Mouse (Mus musculus) MEL (cell line): ENCODE data around the gene Lgi4. TPM values are rescaled to one million over a fixed set of nuclear protein-coding genes. Genes with fewer than 3 reads are reported as not detected.

Source experiments
- DNase-seq: peaks from one replicate; pipeline ENCODE4 v3.0.0; 2011; ENCODE audit warnings: low read depth, low spot score
- H3K27ac ChIP-seq: 2 replicates; pipeline ENCODE4 v1.5.1; 2012; ENCODE audit warnings: low read depth, mild to moderate bottlenecking, control low read depth, low read length, moderate library complexity; ENCODE audit not compliant: control insufficient read depth
- H3K27me3 ChIP-seq, 2 experiments: fragments of 150-350 bp in 1 of 2; sonication (generic) in 1 of 2; 2 replicates each; pipeline ENCODE4 v1.6.1; 2012; ENCODE audit warnings: low read length in 2 of 2, mild to moderate bottlenecking in 2 of 2, improper control_type of control experiment in 1 of 2, moderate library complexity in 1 of 2; ENCODE audit not compliant: insufficient read depth in 2 of 2, control insufficient read depth in 1 of 2
- H3K36me3 ChIP-seq, 2 experiments: 2 replicates each; pipeline ENCODE4 v1.6.1; 2012 to 2014; ENCODE audit warnings: low read length in 2 of 2, improper control_type of control experiment in 1 of 2, inconsistent platforms in 1 of 2, mild to moderate bottlenecking in 1 of 2; ENCODE audit not compliant: insufficient read depth in 2 of 2, control insufficient read depth in 1 of 2
- H3K4me1 ChIP-seq, 2 experiments: fragments of 150-350 bp in 1 of 2; sonication (generic) in 1 of 2; 2 replicates each; pipeline ENCODE4 v1.6.1; 2012; ENCODE audit warnings: low read length in 2 of 2, improper control_type of control experiment in 1 of 2, mild to moderate bottlenecking in 1 of 2; ENCODE audit not compliant: insufficient read depth in 2 of 2, control insufficient read depth in 1 of 2
- H3K4me3 ChIP-seq, 2 experiments: fragments of 150-350 bp in 1 of 2; sonication (generic) in 1 of 2; 2 replicates each; pipeline ENCODE4 v1.5.1; 2012; ENCODE audit warnings: low read depth in 2 of 2, low read length in 2 of 2, mild to moderate bottlenecking in 2 of 2, moderate library complexity in 2 of 2, control low read depth in 1 of 2, improper control_type of control experiment in 1 of 2; ENCODE audit not compliant: control insufficient read depth in 1 of 2, insufficient read depth in 1 of 2
- H3K79me2 ChIP-seq: 2 replicates; pipeline ENCODE4 v1.6.1; 2012; ENCODE audit warnings: mild to moderate bottlenecking, low read length, moderate library complexity; ENCODE audit not compliant: control insufficient read depth, poor library complexity, insufficient read depth
- H3K9ac ChIP-seq: 2 replicates; pipeline ENCODE4 v1.6.1; 2012; ENCODE audit warnings: low read depth, mild to moderate bottlenecking, control low read depth, low read length, moderate library complexity; ENCODE audit not compliant: control insufficient read depth, poor library complexity, severe bottlenecking
- H3K9me3 ChIP-seq: fragments of 150-350 bp; sonication (generic); replicated peaks from 2 replicates; pipeline ENCODE4 v1.6.1; 2012; ENCODE audit warnings: mild to moderate bottlenecking, low read length, improper control_type of control experiment, moderate library complexity; ENCODE audit not compliant: insufficient read depth
- BHLHE40 ChIP-seq: IDR thresholded peaks from 2 replicates; pipeline ENCODE4 v1.6.1; 2012; ENCODE audit warnings: low read depth, mild to moderate bottlenecking, inconsistent platforms, low read length, improper control_type of control experiment, borderline replicate concordance
- CHD1 ChIP-seq: IDR thresholded peaks from 2 replicates; pipeline ENCODE4 v1.6.1; 2012; ENCODE audit warnings: low read depth, mild to moderate bottlenecking, inconsistent platforms, low read length, improper control_type of control experiment
- CTCF ChIP-seq, 3 experiments: IDR thresholded peaks in 2 of 3; conservative IDR thresholded peaks in 1 of 3; 2 replicates each; pipeline ENCODE4 v1.5.1; 2011 to 2012; ENCODE audit warnings: low read length in 3 of 3, low read depth in 2 of 3, mild to moderate bottlenecking in 2 of 3, improper control_type of control experiment in 1 of 3, inconsistent platforms in 1 of 3, mixed read lengths in 1 of 3, moderate library complexity in 1 of 3; ENCODE audit not compliant: control insufficient read depth in 1 of 3, insufficient read depth in 1 of 3, poor library complexity in 1 of 3, severe bottlenecking in 1 of 3
- E2F4 ChIP-seq: IDR thresholded peaks from 2 replicates; pipeline ENCODE4 v1.6.1; 2011; ENCODE audit warnings: low read depth, low read length, improper control_type of control experiment, borderline replicate concordance
- EP300 ChIP-seq, 2 experiments: IDR thresholded peaks; 2 replicates each; pipeline ENCODE4 v1.6.1; 2011; ENCODE audit warnings: improper control_type of control experiment in 2 of 2, low read length in 2 of 2, low read depth in 1 of 2, mild to moderate bottlenecking in 1 of 2
- GATA1 ChIP-seq: IDR thresholded peaks from 2 replicates; pipeline ENCODE4 v1.6.1; 2011; ENCODE audit warnings: low read depth, low read length, improper control_type of control experiment
- HCFC1 ChIP-seq: IDR thresholded peaks from 2 replicates; pipeline ENCODE4 v1.6.1; 2012; ENCODE audit warnings: low read depth, mild to moderate bottlenecking, inconsistent platforms, low read length, improper control_type of control experiment, moderate library complexity
- MEF2A ChIP-seq: IDR thresholded peaks from 2 replicates; pipeline ENCODE4 v1.6.1; 2014; ENCODE audit warnings: low read depth, mild to moderate bottlenecking, inconsistent platforms, low read length, improper control_type of control experiment; ENCODE audit not compliant: poor library complexity, insufficient replicate concordance, severe bottlenecking; ENCODE audit errors: extremely low read depth
- POLR2AphosphoS5 ChIP-seq: IDR thresholded peaks from 2 replicates; pipeline ENCODE4 v1.6.1; 2012; ENCODE audit warnings: low read depth, borderline replicate concordance, mild to moderate bottlenecking, inconsistent platforms, low read length, moderate library complexity, mixed read lengths
- TAL1 ChIP-seq: IDR thresholded peaks from 2 replicates; pipeline ENCODE4 v1.6.1; 2012; ENCODE audit warnings: mild to moderate bottlenecking, inconsistent platforms, low read length, moderate library complexity, mixed read lengths
- UBTF ChIP-seq: IDR thresholded peaks from 2 replicates; pipeline ENCODE4 v1.6.1; 2012; ENCODE audit warnings: low read depth, mild to moderate bottlenecking, inconsistent platforms, low read length, improper control_type of control experiment, moderate library complexity, borderline replicate concordance; ENCODE audit not compliant: insufficient read depth
- USF1 ChIP-seq: IDR thresholded peaks from 2 replicates; pipeline ENCODE4 v1.6.1; 2014; ENCODE audit warnings: low read depth, mild to moderate bottlenecking, inconsistent platforms, low read length, improper control_type of control experiment, moderate library complexity
- USF2 ChIP-seq, 2 experiments: IDR thresholded peaks; 2 replicates each; pipeline ENCODE4 v1.6.1; 2011 to 2012; ENCODE audit warnings: improper control_type of control experiment in 2 of 2, low read length in 2 of 2, borderline replicate concordance in 1 of 2, inconsistent platforms in 1 of 2, low read depth in 1 of 2, mild to moderate bottlenecking in 1 of 2; ENCODE audit not compliant: insufficient read depth in 1 of 2
- ZMIZ1 ChIP-seq: IDR thresholded peaks from 2 replicates; pipeline ENCODE4 v1.6.1; 2012; ENCODE audit warnings: low read depth, mild to moderate bottlenecking, inconsistent platforms, low read length, improper control_type of control experiment, moderate library complexity
- ZNF384 ChIP-seq: IDR thresholded peaks from 2 replicates; pipeline ENCODE4 v1.6.1; 2012; ENCODE audit warnings: low read depth, mild to moderate bottlenecking, inconsistent platforms, low read length, improper control_type of control experiment
- polyA plus RNA-seq, 2 experiments: library from polyadenylated mRNA; stranded (reverse) in 1 of 2; unstranded in 1 of 2; fragments of >175 nt in 1 of 2; fragments of >200 nt in 1 of 2; gene quantifications; 2 replicates each; pipeline versions ENCODE4 v1.2.1 to v1.2.4; 2012; ENCODE audit warnings: low replicate concordance in 2 of 2, low read depth in 1 of 2; ENCODE audit not compliant: insufficient read length in 2 of 2, insufficient read depth in 1 of 2, missing spikeins in 1 of 2
- total RNA-seq: library from RNA; depleted of rRNA; stranded (reverse); fragments of 300-350 nt; gene quantifications from 2 replicates; pipeline ENCODE4 v1.2.3, GENCODE M21; 2012

Gene Lgi4
- total and polyA plus RNA-seq, 3 experiments, result not detected

- no peak for TF ChIP-seq CTCF (IDR thresholded peaks at IDR 0.05 in 2 of 3, conservative IDR thresholded peaks at IDR 0.05 in 1 of 3; ENCODE audit: control insufficient read depth in 1 of 3, insufficient read depth in 1 of 3, low read depth in 2 of 3, low read length in 3 of 3, poor library complexity in 1 of 3, severe bottlenecking in 1 of 3)
- TF ChIP-seq, all 39 proteins: peak for 0
Observed at GRCm38 (mm10) chr7:31051321-31052021, 7.7 kb upstream of the Lgi4 start, which contains the start of gene Fxyd7 (continued).

- no peaks in the 10 kb centered on the region for H3K36me3 ChIP-seq
- no peak for DNase-seq
- TF ChIP-seq GATA1, result no peak
- TF ChIP-seq BHLHE40, result no peak
- no peak for TF ChIP-seq EP300 (IDR thresholded peaks at IDR 0.05; ENCODE audit: low read depth in 1 of 2, low read length in 2 of 2)
- no peak for TF ChIP-seq POLR2AphosphoS5
- TF ChIP-seq USF1, result no peak
- no peak for TF ChIP-seq MEF2A
- no peak for TF ChIP-seq UBTF
- TF ChIP-seq ZMIZ1, result no peak
- TF ChIP-seq CHD1, result no peak
- TF ChIP-seq E2F4, result no peak
- TF ChIP-seq ZNF384, result no peak
- no peak for TF ChIP-seq HCFC1
- no peak for TF ChIP-seq USF2 (IDR thresholded peaks at IDR 0.05; ENCODE audit: borderline replicate concordance in 1 of 2, insufficient read depth in 1 of 2, low read depth in 1 of 2, low read length in 2 of 2)
- no peak for TF ChIP-seq TAL1
- TF ChIP-seq, all 39 proteins: peak for 0
- Histone ChIP-seq H3K9me3 (no peaks in the 10 kb centered on the region), H3K27me3 (no peaks in the 10 kb centered on the region; a peak in 1 of 4 replicates), H3K79me2 (no peaks in the 10 kb centered on the region), H3K4me1 (no peaks in the 10 kb centered on the region; a peak in 1 of 4 replicates), H3K27ac (no peak overlapping the region), H3K9ac (no peak overlapping the region), H3K4me3 (no peak overlapping the region)
Observed at GRCm38 (mm10) chr7:31052251-31052635, 6.9 kb upstream of the Lgi4 start.
